Mouse (Mus musculus): ENCODE results near the gene Brk1. TPM values are rescaled to one million over a fixed set of nuclear protein-coding genes. Genes with fewer than 3 reads are reported as not detected.

Gene Brk1
- polyA plus RNA-seq, 1 experiment from 2014 or later = 201 TPM

- TF ChIP-seq CTCF (IDR thresholded peaks at IDR 0.05; ENCODE audit: low read depth) (no peak), EP300 (optimal IDR thresholded peaks at IDR 0.05) (no peak)
- H3K36me3 ChIP-seq (ENCODE audit: control insufficient read depth, insufficient read depth, low read length) = peaks cover 3% of the 10 kb centered on the region; the same call in 1 of the 2 replicates
- DNase-seq (ENCODE audit: low spot score) (peak; percentile 36), ATAC-seq (ENCODE audit: low FRiP score, low TSS enrichment) (peak; percentile 53)
- H3K4me3 ChIP-seq (ENCODE audit: low read depth, low read length) = no peak overlapping the region
- H3K27ac ChIP-seq (replicated peaks) = no peak overlapping the region
- no peaks in the 10 kb centered on the region for H3K9me3 ChIP-seq (ENCODE audit: control insufficient read depth, low read length)
- no peaks in the 10 kb centered on the region for H3K27me3 ChIP-seq (ENCODE audit: control insufficient read depth, insufficient read depth, low read length)
- no peak overlapping the region for H3K4me2 ChIP-seq (replicated peaks; ENCODE audit: low read depth)
- WGBS = 56% methylated on average over 3 of the region's 3 CpGs
- no peak overlapping the region for H3K9ac ChIP-seq (ENCODE audit: low read length)
- H3K4me1 ChIP-seq (replicated peaks; ENCODE audit: control insufficient read depth, insufficient read depth) = no peaks in the 10 kb centered on the region
Measured at GRCm38 (mm10) chr6:113651626-113652025, 47.1 kb downstream of the Brk1 start.

GRCm38 (mm10) chr6:113653551-113653950 lies 49.0 kb downstream of the Brk1 start:
- Histone ChIP-seq H3K4me1 (replicated peaks; ENCODE audit: control insufficient read depth, insufficient read depth) (no peaks in the 10 kb centered on the region), H3K27me3 (ENCODE audit: control insufficient read depth, insufficient read depth, low read length) (no peaks in the 10 kb centered on the region), H3K27ac (replicated peaks) (no peak overlapping the region), H3K4me2 (replicated peaks; ENCODE audit: low read depth) (no peak overlapping the region), H3K9ac (ENCODE audit: low read length) (no peak overlapping the region), H3K4me3 (ENCODE audit: low read depth, low read length) (no peak overlapping the region), H3K9me3 (ENCODE audit: control insufficient read depth, low read length) (no peaks in the 10 kb centered on the region), H3K36me3 (ENCODE audit: control insufficient read depth, insufficient read depth, low read length) (no peaks in the 10 kb centered on the region)
- WGBS = 84% methylated on average over 7 of the region's 7 CpGs
- no peak for DNase-seq (ENCODE audit: low spot score)
- TF ChIP-seq CTCF (IDR thresholded peaks at IDR 0.05; ENCODE audit: low read depth) (no peak), EP300 (optimal IDR thresholded peaks at IDR 0.05) (no peak)
- no peak for ATAC-seq (ENCODE audit: low FRiP score, low TSS enrichment)

- ATAC-seq (ENCODE audit: low FRiP score, low TSS enrichment) (no peak), DNase-seq (ENCODE audit: low spot score) (no peak)
- no peaks in the 10 kb centered on the region for H3K9me3 ChIP-seq (ENCODE audit: control insufficient read depth, low read length)
- H3K4me3 ChIP-seq (ENCODE audit: low read depth, low read length) = no peak overlapping the region
- H3K27ac ChIP-seq (replicated peaks) = no peak overlapping the region
- TF ChIP-seq EP300 (optimal IDR thresholded peaks at IDR 0.05) (no peak), CTCF (IDR thresholded peaks at IDR 0.05; ENCODE audit: low read depth) (no peak)
- no peaks in the 10 kb centered on the region for H3K27me3 ChIP-seq (ENCODE audit: control insufficient read depth, insufficient read depth, low read length)
- no peaks in the 10 kb centered on the region for H3K36me3 ChIP-seq (ENCODE audit: control insufficient read depth, insufficient read depth, low read length)
- H3K4me1 ChIP-seq (replicated peaks; ENCODE audit: control insufficient read depth, insufficient read depth) = no peaks in the 10 kb centered on the region
- 76% methylated on average over 8 of the region's 8 CpGs for WGBS
- no peak overlapping the region for H3K4me2 ChIP-seq (replicated peaks; ENCODE audit: low read depth)
- no peak overlapping the region for H3K9ac ChIP-seq (ENCODE audit: low read length)
Measured at GRCm38 (mm10) chr6:113654102-113654501, 49.5 kb downstream of the Brk1 start.

GRCm38 (mm10) chr6:113654753-113655397 lies 50.3 kb downstream of the Brk1 start:
- H3K4me1 ChIP-seq (replicated peaks; ENCODE audit: control insufficient read depth, insufficient read depth) = no peaks in the 10 kb centered on the region
- no peaks in the 10 kb centered on the region for H3K9me3 ChIP-seq (ENCODE audit: control insufficient read depth, low read length)
- no peak overlapping the region for H3K4me2 ChIP-seq (replicated peaks; ENCODE audit: low read depth)
- H3K36me3 ChIP-seq (ENCODE audit: control insufficient read depth, insufficient read depth, low read length) = no peaks in the 10 kb centered on the region
- 63% methylated on average over 16 of the region's 16 CpGs for WGBS
- TF ChIP-seq EP300 (optimal IDR thresholded peaks at IDR 0.05) = no peak
- no peak for TF ChIP-seq CTCF (IDR thresholded peaks at IDR 0.05; ENCODE audit: low read depth)
- H3K4me3 ChIP-seq (ENCODE audit: low read depth, low read length) = no peak overlapping the region
- DNase-seq (ENCODE audit: low spot score) (no peak), ATAC-seq (ENCODE audit: low FRiP score, low TSS enrichment) (no peak)
- H3K27ac ChIP-seq (replicated peaks) = no peak overlapping the region
- no peak overlapping the region for H3K9ac ChIP-seq (ENCODE audit: low read length)
- H3K27me3 ChIP-seq (ENCODE audit: control insufficient read depth, insufficient read depth, low read length) = no peaks in the 10 kb centered on the region

GRCm38 (mm10) chr6:113655475-113655874 lies 50.9 kb downstream of the Brk1 start:
- WGBS = 94% methylated on average over 3 of the region's 3 CpGs
- no peak overlapping the region for H3K4me2 ChIP-seq (replicated peaks; ENCODE audit: low read depth)
- H3K27me3 ChIP-seq (ENCODE audit: control insufficient read depth, insufficient read depth, low read length) = no peaks in the 10 kb centered on the region
- no peaks in the 10 kb centered on the region for H3K36me3 ChIP-seq (ENCODE audit: control insufficient read depth, insufficient read depth, low read length)
- no peak overlapping the region for H3K9ac ChIP-seq (ENCODE audit: low read length)
- H3K4me3 ChIP-seq (ENCODE audit: low read depth, low read length) = no peak overlapping the region
- no peaks in the 10 kb centered on the region for H3K9me3 ChIP-seq (ENCODE audit: control insufficient read depth, low read length)
- no peak overlapping the region for H3K27ac ChIP-seq (replicated peaks)
- ATAC-seq (ENCODE audit: low FRiP score, low TSS enrichment) = no peak
- H3K4me1 ChIP-seq (replicated peaks; ENCODE audit: control insufficient read depth, insufficient read depth) = no peaks in the 10 kb centered on the region
- DNase-seq (ENCODE audit: low spot score) = no peak
- TF ChIP-seq EP300 (optimal IDR thresholded peaks at IDR 0.05) (no peak), CTCF (IDR thresholded peaks at IDR 0.05; ENCODE audit: low read depth) (no peak)

GRCm38 (mm10) chr6:113656847-113657246 lies 52.3 kb downstream of the Brk1 start:
- ATAC-seq (ENCODE audit: low FRiP score, low TSS enrichment) = peak; percentile 96
- 54% methylated on average over 6 of the region's 6 CpGs for WGBS
- no peaks in the 10 kb centered on the region for H3K4me1 ChIP-seq (replicated peaks; ENCODE audit: control insufficient read depth, insufficient read depth)
- H3K4me2 ChIP-seq (replicated peaks; ENCODE audit: low read depth) = no peak overlapping the region
- DNase-seq (ENCODE audit: low spot score) = peak; percentile 83
- peak overlapping the region; percentile 41; the same call in 1 of the 2 replicates for H3K27ac ChIP-seq (replicated peaks)
- H3K4me3 ChIP-seq (ENCODE audit: low read depth, low read length) = no peak overlapping the region
- TF ChIP-seq EP300 (optimal IDR thresholded peaks at IDR 0.05) = no peak
- TF ChIP-seq CTCF (IDR thresholded peaks at IDR 0.05; ENCODE audit: low read depth) = no peak
- H3K36me3 ChIP-seq (ENCODE audit: control insufficient read depth, insufficient read depth, low read length) = no peaks in the 10 kb centered on the region
- H3K9me3 ChIP-seq (ENCODE audit: control insufficient read depth, low read length) = no peaks in the 10 kb centered on the region
- no peaks in the 10 kb centered on the region for H3K27me3 ChIP-seq (ENCODE audit: control insufficient read depth, insufficient read depth, low read length)
- H3K9ac ChIP-seq (ENCODE audit: low read length) = no peak overlapping the region
